Mouse (Mus musculus) kidney, embryonic 15.5 days (tissue): ENCODE measurements at regions not wholly inside any gene's neighbourhood (a gene's known extent, or its start where the extent isn't known, plus 50 kb on each side); places are given as distances from the start of the nearest gene placed in this dataset.
"Not testable (repeated sequence)": the region's sequence is repeated elsewhere in the genome, so short reads cannot be mapped to it uniquely, and the experiment has no call there.

ENCODE experiments used
- ATAC-seq: fragments of 200-750 bp; cut with Nextera tagmentation; replicated peaks from 2 replicates; pipeline ENCODE4 v1.8.0; 2017; ENCODE audit warnings: moderate TSS enrichment; ENCODE audit not compliant: low FRiP score
- H3K27ac ChIP-seq: fragments of 300-500 bp; sonication (generic); 2 replicates; pipeline ENCODE4 v1.5.1; 2015; ENCODE audit warnings: mild to moderate bottlenecking, inconsistent platforms
- H3K27me3 ChIP-seq: fragments of 300-500 bp; sonication (generic); 2 replicates; pipeline ENCODE4 v1.6.1; 2015; ENCODE audit warnings: inconsistent platforms
- H3K36me3 ChIP-seq: fragments of 300-500 bp; sonication (generic); 2 replicates; pipeline ENCODE4 v1.6.1; 2015; ENCODE audit warnings: inconsistent platforms
- H3K4me1 ChIP-seq: fragments of 300-500 bp; sonication (generic); 2 replicates; pipeline ENCODE4 v1.6.1; 2015; ENCODE audit warnings: inconsistent platforms
- H3K4me2 ChIP-seq: fragments of 300-500 bp; sonication (generic); 2 replicates; pipeline ENCODE4 v1.6.1; 2015; ENCODE audit warnings: moderate library complexity, mild to moderate bottlenecking, inconsistent platforms
- H3K4me3 ChIP-seq: fragments of 300-500 bp; sonication (generic); replicated peaks from 2 replicates; pipeline ENCODE4 v1.5.1; 2015; ENCODE audit warnings: mild to moderate bottlenecking, inconsistent platforms
- H3K9ac ChIP-seq: fragments of 300-500 bp; sonication (generic); 2 replicates; pipeline ENCODE4 v1.6.1; 2015; ENCODE audit warnings: mild to moderate bottlenecking, inconsistent platforms
- H3K9me3 ChIP-seq: fragments of 300-500 bp; sonication (generic); replicated peaks from 2 replicates; pipeline ENCODE4 v1.6.1; 2016; ENCODE audit warnings: inconsistent platforms
- WGBS: fragments of 180-500 bp; shearing (Covaris S2); methylation state at CpG from one replicate; pipeline ENCODE4 v1.1.7; 2015; ENCODE audit warnings: mixed read lengths; 5-methylcytosine and 5-hydroxymethylcytosine counted together

- Histone ChIP-seq H3K4me2 (no peak overlapping the region), H3K27ac (no peak overlapping the region), H3K36me3 (no peaks in the 10 kb centered on the region), H3K4me1 (peaks cover 7% of the 10 kb centered on the region; the same call in 1 of the 2 replicates), H3K27me3 (no peaks in the 10 kb centered on the region), H3K4me3 (no peak overlapping the region), H3K9me3 (no peaks in the 10 kb centered on the region), H3K9ac (no peak overlapping the region)
- whole genome bisulfite sequencing = 35% methylated on average over 6 of the region's 6 CpGs
- no peak for ATAC-seq
Measured at GRCm38 (mm10) chr3:38270742-38271141, 213.9 kb downstream of the Ankrd50 start.

- no peak overlapping the region for H3K27ac ChIP-seq
- H3K4me3 ChIP-seq = no peak overlapping the region
- no peaks in the 10 kb centered on the region for H3K36me3 ChIP-seq
- ATAC-seq = no peak
- H3K4me2 ChIP-seq = no peak overlapping the region
- WGBS = 96% methylated on average over 7 of the region's 7 CpGs
- peaks cover 9% of the 10 kb centered on the region; the same call in 1 of the 2 replicates for H3K4me1 ChIP-seq
- no peaks in the 10 kb centered on the region for H3K27me3 ChIP-seq
- H3K9me3 ChIP-seq = no peaks in the 10 kb centered on the region
- no peak overlapping the region for H3K9ac ChIP-seq
Measured at GRCm38 (mm10) chr3:38268226-38268625, 216.4 kb downstream of the Ankrd50 start.

- Histone ChIP-seq H3K36me3 (no peaks in the 10 kb centered on the region), H3K4me3 (no peak overlapping the region), H3K27ac (no peak overlapping the region), H3K4me1 (peaks cover 9% of the 10 kb centered on the region; the same call in 1 of the 2 replicates), H3K9me3 (no peaks in the 10 kb centered on the region), H3K27me3 (no peaks in the 10 kb centered on the region), H3K4me2 (no peak overlapping the region), H3K9ac (no peak overlapping the region)
- WGBS = 51% methylated on average over 16 of the region's 16 CpGs
- ATAC-seq = no peak
Measured at GRCm38 (mm10) chr3:38263261-38264141, 221.1 kb downstream of the Ankrd50 start.

DNA sequence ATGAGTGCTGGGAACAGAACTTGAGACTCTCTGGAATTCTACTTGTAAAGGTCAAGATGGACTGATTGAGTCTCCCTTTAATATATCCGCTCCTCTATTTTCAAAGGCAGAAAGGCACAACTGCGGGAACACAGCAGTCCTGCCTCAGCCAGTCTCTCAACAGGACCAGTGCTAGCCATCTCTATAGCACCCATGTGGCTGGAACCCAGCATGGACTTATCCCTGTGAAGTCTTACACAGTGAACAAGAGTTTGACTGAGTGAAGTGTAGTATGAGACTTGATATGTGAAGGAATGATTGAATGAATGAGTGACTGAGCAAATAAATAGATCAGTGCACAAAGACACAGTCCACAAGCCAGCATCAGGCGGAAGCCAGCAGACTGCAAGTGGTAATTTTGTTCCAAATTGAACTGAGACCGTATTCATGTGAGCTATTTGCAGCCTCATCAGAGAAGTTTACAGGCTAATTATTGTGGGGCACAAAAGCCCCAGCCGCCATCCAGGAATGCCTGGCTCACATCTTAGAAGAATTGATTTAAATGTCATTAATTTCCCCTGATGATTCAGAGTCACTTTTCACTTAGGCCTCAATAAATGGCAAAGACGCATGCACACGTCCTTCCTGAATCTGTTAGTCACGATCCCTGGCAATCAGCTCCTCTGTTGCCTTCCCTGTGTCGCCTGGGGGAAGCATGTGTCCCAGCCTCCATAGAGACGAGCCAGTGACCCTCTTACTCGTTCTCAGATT, 223.1 kb downstream of the Ankrd50 start:
- no peak overlapping the region for H3K4me3 ChIP-seq
- H3K4me1 ChIP-seq = peaks cover 20% of the 10 kb centered on the region; the same call in 1 of the 2 replicates
- H3K27me3 ChIP-seq = no peaks in the 10 kb centered on the region
- H3K4me2 ChIP-seq = no peak overlapping the region
- ATAC-seq = no peak
- WGBS = 79% methylated on average over 11 of the region's 11 CpGs
- H3K9me3 ChIP-seq = no peaks in the 10 kb centered on the region
- no peak overlapping the region for H3K27ac ChIP-seq
- H3K36me3 ChIP-seq = no peaks in the 10 kb centered on the region
- no peak overlapping the region for H3K9ac ChIP-seq

GRCm38 (mm10) chr3:38259223-38259622, 225.4 kb downstream of the Ankrd50 start:
- H3K27me3 ChIP-seq, H3K4me3 ChIP-seq, H3K4me2 ChIP-seq, H3K27ac ChIP-seq, H3K9me3 ChIP-seq, ATAC-seq, H3K36me3 ChIP-seq, H3K9ac ChIP-seq: not testable (repeated sequence)
- H3K4me1 ChIP-seq = peaks cover 20% of the 10 kb centered on the region; the same call in 1 of the 2 replicates
- WGBS = 92% methylated on average over 8 of the region's 8 CpGs

GRCm38 (mm10) chr3:38257843-38258290, 226.8 kb downstream of the Ankrd50 start:
- WGBS = 67% methylated on average over 14 of the region's 14 CpGs
- Histone ChIP-seq H3K9ac (no peak overlapping the region), H3K9me3 (no peaks in the 10 kb centered on the region), H3K4me2 (no peak overlapping the region), H3K27me3 (no peaks in the 10 kb centered on the region), H3K36me3 (no peaks in the 10 kb centered on the region), H3K4me3 (no peak overlapping the region), H3K4me1 (peaks cover 12% of the 10 kb centered on the region; the same call in 1 of the 2 replicates), H3K27ac (no peak overlapping the region)
- no peak for ATAC-seq

- 62% methylated on average over 14 of the region's 14 CpGs for WGBS
- H3K27me3 ChIP-seq = no peaks in the 10 kb centered on the region
- no peak overlapping the region for H3K9ac ChIP-seq
- no peak for ATAC-seq
- H3K9me3 ChIP-seq = no peaks in the 10 kb centered on the region
- no peak overlapping the region for H3K27ac ChIP-seq
- no peak overlapping the region for H3K4me2 ChIP-seq
- H3K4me1 ChIP-seq = peaks cover 12% of the 10 kb centered on the region; the same call in 1 of the 2 replicates
- H3K36me3 ChIP-seq = no peaks in the 10 kb centered on the region
- H3K4me3 ChIP-seq = no peak overlapping the region
Measured at GRCm38 (mm10) chr3:38257076-38257842, 227.4 kb downstream of the Ankrd50 start.

- H3K4me2 ChIP-seq = no peak overlapping the region
- 19% methylated on average over 2 of the region's 2 CpGs for WGBS
- no peak; the same call in 1 of the 2 replicates for ATAC-seq
Measured at GRCm38 (mm10) chr3:38255674-38256073, 229.0 kb downstream of the Ankrd50 start.

DNA sequence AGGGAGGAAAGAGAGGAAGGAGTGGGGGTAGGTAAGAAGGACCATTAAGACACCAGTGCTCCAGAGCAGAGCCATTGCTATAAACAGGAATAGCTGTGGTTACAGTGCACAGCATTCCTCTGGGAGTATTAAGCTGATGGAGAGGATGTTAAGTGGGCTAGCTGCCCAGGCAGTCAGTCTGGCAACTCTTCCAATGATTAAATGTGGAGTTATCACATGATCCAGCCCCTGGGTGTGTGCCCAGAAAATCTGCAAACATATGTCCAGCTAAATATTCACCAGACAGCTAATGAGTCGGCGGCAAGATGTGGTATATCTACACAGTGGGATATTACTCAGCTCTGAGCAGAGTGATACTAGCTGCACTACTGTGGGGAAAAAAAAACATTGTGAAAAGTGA, 229.7 kb downstream of the Ankrd50 start:
- ATAC-seq = peak; percentile 54; the same call in 1 of the 2 replicates
- Histone ChIP-seq H3K27me3 (no peaks in the 10 kb centered on the region), H3K36me3 (no peaks in the 10 kb centered on the region), H3K9ac (no peak overlapping the region), H3K4me2 (no peak overlapping the region), H3K9me3 (no peaks in the 10 kb centered on the region), H3K27ac (no peak overlapping the region), H3K4me1 (peaks cover 12% of the 10 kb centered on the region; the same call in 1 of the 2 replicates), H3K4me3 (no peak overlapping the region)
- 65% methylated on average over 2 of the region's 2 CpGs for WGBS

More at GRCm38 (mm10) chr3:38255674-38256073, 229.0 kb downstream of the Ankrd50 start:
- Histone ChIP-seq H3K27me3 (no peaks in the 10 kb centered on the region), H3K4me1 (peaks cover 12% of the 10 kb centered on the region; the same call in 1 of the 2 replicates), H3K9ac (no peak overlapping the region), H3K36me3 (no peaks in the 10 kb centered on the region), H3K27ac (no peak overlapping the region), H3K4me3 (no peak overlapping the region), H3K9me3 (no peaks in the 10 kb centered on the region)

- H3K4me2 ChIP-seq = no peak overlapping the region
- no peak overlapping the region for H3K27ac ChIP-seq
- no peaks in the 10 kb centered on the region for H3K36me3 ChIP-seq
- no peak for ATAC-seq
- no peaks in the 10 kb centered on the region for H3K27me3 ChIP-seq
- H3K9ac ChIP-seq = no peak overlapping the region
- H3K4me3 ChIP-seq = no peak overlapping the region
- H3K9me3 ChIP-seq = no peaks in the 10 kb centered on the region
- H3K4me1 ChIP-seq = 0 out of 2 replicates have a peak, but pooled peaks cover under 1% of the 10 kb centered on the region
- WGBS = 57% methylated on average over 2 of the region's 2 CpGs
Measured at GRCm38 (mm10) chr3:38251592-38251991, 233.1 kb downstream of the Ankrd50 start.

- no peak for ATAC-seq
- Histone ChIP-seq H3K4me1 (no peaks in the 10 kb centered on the region), H3K27me3 (no peaks in the 10 kb centered on the region), H3K36me3 (no peaks in the 10 kb centered on the region), H3K9me3 (no peaks in the 10 kb centered on the region), H3K27ac (no peak overlapping the region), H3K4me2 (no peak overlapping the region), H3K4me3 (no peak overlapping the region), H3K9ac (no peak overlapping the region)
- 75% methylated on average over 5 of the region's 5 CpGs for WGBS
Measured at GRCm38 (mm10) chr3:38250552-38250951, 234.1 kb downstream of the Ankrd50 start.
